Mouse (Mus musculus): Measurements from ENCODE around the gene Crebbp. TPM values are rescaled to one million over a fixed set of nuclear protein-coding genes. Genes with fewer than 3 reads are reported as not detected.

Crebbp gene
- polyA plus RNA-seq, 1 experiment from 2014 or later, result 43.4 TPM

DNA sequence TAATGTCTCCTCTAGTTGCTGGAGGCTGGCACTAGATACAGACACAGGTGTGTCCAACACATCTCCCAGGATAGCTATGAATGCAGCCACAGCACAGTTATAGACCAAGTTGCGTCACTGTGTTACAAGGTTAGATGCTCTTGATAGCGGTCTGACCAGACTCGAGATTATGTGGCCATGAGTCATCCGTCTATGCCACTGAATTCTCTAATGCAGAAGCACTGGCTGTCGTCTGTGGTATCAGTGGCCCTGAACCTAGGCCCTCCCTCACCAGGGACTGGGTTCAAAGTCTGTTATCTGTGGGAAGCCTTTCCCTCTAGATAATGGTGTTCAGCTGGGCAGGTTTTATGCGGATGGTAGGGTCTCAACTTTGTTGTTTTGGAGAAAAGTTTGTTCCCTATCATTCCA lies 181.5 kb downstream of the Crebbp start:
- Histone ChIP-seq H3K9ac (ENCODE audit: low read length) (no peak overlapping the region), H3K27ac (ENCODE audit: low read depth) (no peak overlapping the region), H3K4me1 (replicated peaks; ENCODE audit: control insufficient read depth, insufficient read depth, low read length) (no peaks in the 10 kb centered on the region), H3K4me3 (ENCODE audit: low read depth, low read length) (no peak overlapping the region), H3K36me3 (ENCODE audit: control insufficient read depth, insufficient read depth, low read length) (no peaks in the 10 kb centered on the region), H3K4me2 (ENCODE audit: low read length) (no peak overlapping the region), H3K9me3 (ENCODE audit: control insufficient read depth, low read length) (no peaks in the 10 kb centered on the region), H3K27me3 (replicated peaks; ENCODE audit: control insufficient read depth, insufficient read depth, low read length) (no peaks in the 10 kb centered on the region)
- ATAC-seq (replicated peaks; ENCODE audit: low FRiP score, low TSS enrichment, low read depth) (no peak), DNase-seq (ENCODE audit: low spot score) (no peak)
- WGBS, result 82% methylated on average over 6 of the region's 6 CpGs

DNA sequence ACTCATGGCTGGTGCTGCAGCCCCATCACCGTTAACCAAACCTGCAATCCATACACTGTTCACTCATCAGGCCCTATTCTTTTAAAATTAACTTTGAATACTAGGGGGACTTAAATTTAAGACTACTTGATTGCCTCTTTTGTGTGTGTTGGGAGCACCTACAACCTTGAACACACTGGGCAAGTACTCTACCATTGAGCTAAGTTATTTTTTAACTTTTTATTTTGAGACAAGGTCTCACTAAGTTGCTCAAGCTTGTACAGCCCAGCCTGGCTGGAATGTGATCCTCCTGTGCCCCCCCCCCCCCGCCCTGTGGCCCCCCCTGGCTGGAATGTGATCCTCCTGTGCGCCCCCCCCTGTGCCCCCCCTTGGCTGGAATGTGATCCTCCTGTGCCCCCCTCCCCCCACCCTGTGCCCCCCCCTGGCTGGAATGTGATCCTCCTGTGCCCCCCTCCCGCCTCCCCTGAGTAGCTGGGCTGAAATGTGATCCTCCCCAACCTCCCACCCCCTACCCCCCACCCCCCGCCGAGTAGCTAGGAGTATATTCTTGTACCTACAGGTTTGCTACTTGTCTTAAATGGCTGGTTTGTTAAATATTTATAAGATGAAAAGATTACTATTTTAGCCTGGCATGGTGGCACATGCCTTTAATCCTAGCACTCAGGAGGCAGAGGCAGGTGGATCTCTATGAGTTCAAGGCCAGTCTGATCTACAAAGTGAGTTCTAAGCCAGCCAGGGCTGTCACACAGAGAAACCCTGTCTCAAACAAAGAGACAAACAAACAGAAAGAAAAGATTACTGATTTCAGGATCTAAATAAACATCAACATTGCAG lies 182.1 kb downstream of the Crebbp start:
- H3K27ac ChIP-seq (ENCODE audit: low read depth), result no peak overlapping the region
- DNase-seq (ENCODE audit: low spot score) (no peak), ATAC-seq (replicated peaks; ENCODE audit: low FRiP score, low TSS enrichment, low read depth) (no peak)
- H3K27me3 ChIP-seq (replicated peaks; ENCODE audit: control insufficient read depth, insufficient read depth, low read length), result no peaks in the 10 kb centered on the region
- no peak overlapping the region for H3K4me3 ChIP-seq (ENCODE audit: low read depth, low read length)
- no peaks in the 10 kb centered on the region for H3K36me3 ChIP-seq (ENCODE audit: control insufficient read depth, insufficient read depth, low read length)
- H3K4me1 ChIP-seq (replicated peaks; ENCODE audit: control insufficient read depth, insufficient read depth, low read length), result no peaks in the 10 kb centered on the region
- no peak overlapping the region for H3K9ac ChIP-seq (ENCODE audit: low read length)
- WGBS, result 53% methylated on average over 4 of the region's 6 CpGs
- no peaks in the 10 kb centered on the region for H3K9me3 ChIP-seq (ENCODE audit: control insufficient read depth, low read length)
- no peak overlapping the region for H3K4me2 ChIP-seq (ENCODE audit: low read length)

Small RNA genes lying within 50 kb of the gene (microRNA-seq; reads per million reads assigned to microRNA genes)
- not detected for gene Gm23413

Other genes with a start within 250 kb of the Crebbp start
- 0.84 and 1.6 TPM in 2 replicates for gene Nlrc3, start 237.4 kb downstream of the Crebbp start, polyA plus RNA-seq (2014; fragmentation: Nextera tagmentation; extraction: Ambion mirVana)
- gene Slx4, start 210.2 kb downstream of the Crebbp start, polyA plus RNA-seq (2014; fragmentation: Nextera tagmentation; extraction: Ambion mirVana), result 23.5 and 23.8 TPM in 2 replicates
- gene Dnase1, start 177.1 kb downstream of the Crebbp start, polyA plus RNA-seq (2014; fragmentation: Nextera tagmentation; extraction: Ambion mirVana), result 4.4 and 7.4 TPM in 2 replicates
- gene Trap1, start 136.2 kb downstream of the Crebbp start, polyA plus RNA-seq (2014; fragmentation: Nextera tagmentation; extraction: Ambion mirVana), result 118 and 122 TPM in 2 replicates
- gene Adcy9, start 206.5 kb upstream of the Crebbp start, polyA plus RNA-seq (2014; fragmentation: Nextera tagmentation; extraction: Ambion mirVana), result 1.6 and 2.2 TPM in 2 replicates

All from intestine, embryonic 14.5 days (tissue).